Comparison of ENCODE assay signal across 8 mouse cellular contexts in the genomic region with DNA sequence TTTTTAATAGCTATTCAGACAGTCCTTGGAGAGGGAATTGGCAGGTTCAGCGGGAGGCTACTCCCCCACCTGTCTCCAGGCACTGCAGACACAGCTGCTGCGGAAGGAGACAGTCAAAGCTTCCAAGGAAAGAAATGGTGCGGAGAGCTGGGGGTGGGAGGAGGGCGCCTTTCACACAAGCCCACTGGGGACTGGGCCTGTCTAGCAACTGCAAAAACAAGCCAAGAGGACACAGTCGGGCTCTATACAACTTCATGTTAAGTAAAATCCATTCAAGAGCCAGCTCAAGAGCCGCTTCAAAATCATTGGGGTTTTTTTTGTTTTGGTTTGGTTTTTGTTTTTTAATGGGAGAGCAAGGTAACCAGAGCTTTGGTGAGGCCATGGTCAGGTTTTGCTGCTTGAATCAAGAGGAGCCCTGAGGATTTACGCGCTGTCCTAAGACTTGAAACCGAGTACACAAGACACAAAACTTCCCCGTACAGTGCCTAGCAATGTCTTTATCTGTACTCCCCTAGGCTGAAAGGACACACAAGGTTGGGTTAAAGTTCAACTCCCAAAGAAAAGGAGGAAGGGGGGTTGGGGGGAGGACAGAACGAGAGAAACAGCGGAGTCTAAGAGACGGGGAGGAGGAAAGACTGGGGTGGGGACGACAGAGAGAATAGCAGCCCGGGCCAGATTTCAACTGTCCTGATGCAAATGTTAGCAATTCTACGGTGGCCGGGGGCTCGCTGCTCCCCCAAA.
DNase-seq lines count a peak whose midpoint lies in the region; ATAC-seq and TF ChIP-seq lines count a peak whose summit lies in the region.

No protein-coding gene starts in this region.

- H3K9me3 ChIP-seq in embryonic facial prominence, embryonic 12.5 days, result 0 out of 2 replicates have a peak, but pooled peaks cover 6% of the 10 kb centered on the region
- no peaks in the 10 kb centered on the region for H3K9me3 ChIP-seq in intestine, postnatal 0 days (ENCODE audit: control insufficient read depth)
- no peaks in the 10 kb centered on the region for H3K9me3 ChIP-seq in limb, embryonic 15.5 days
- no peaks in the 10 kb centered on the region for H3K9me3 ChIP-seq in midbrain, embryonic 14.5 days (ENCODE audit: control insufficient read depth, low read length)
- H3K9me3 ChIP-seq in stomach, embryonic 16.5 days (replicated peaks; ENCODE audit: control insufficient read depth, low read length), result peaks cover 3% of the 10 kb centered on the region; the same call in 1 of the 2 replicates

- 27% methylated on average over 18 of the region's 18 CpGs for WGBS in spleen, adult 2 months
- WGBS in embryonic facial prominence, embryonic 12.5 days, result 3% methylated on average over 18 of the region's 18 CpGs
- WGBS in heart, adult 2 months, result 3% methylated on average over 18 of the region's 18 CpGs
- WGBS in intestine, postnatal 0 days, result 10% methylated on average over 18 of the region's 18 CpGs
- WGBS in limb, embryonic 15.5 days, result 5% methylated on average over 18 of the region's 18 CpGs
- 1% methylated on average over 18 of the region's 18 CpGs for WGBS in midbrain, embryonic 14.5 days
- WGBS in stomach, embryonic 16.5 days, result 5% methylated on average over 18 of the region's 18 CpGs

- no peak for TF ChIP-seq CTCF in spleen, adult 2 months (IDR thresholded peaks at IDR 0.05; ENCODE audit: extremely low read depth, insufficient read depth, insufficient read length, insufficient replicate concordance)
- TF ChIP-seq CTCF in heart, adult 2 months (IDR thresholded peaks at IDR 0.05), result no peak
- no peak for TF ChIP-seq CTCF in intestine, postnatal 0 days (IDR thresholded peaks at IDR 0.05; ENCODE audit: low read depth)

- no peaks in the 10 kb centered on the region for H3K36me3 ChIP-seq in spleen, adult 2 months (ENCODE audit: control insufficient read depth, insufficient read depth, low read length)
- no peaks in the 10 kb centered on the region for H3K36me3 ChIP-seq in embryonic facial prominence, embryonic 12.5 days
- H3K36me3 ChIP-seq in heart, adult 2 months (ENCODE audit: control insufficient read depth, insufficient read depth, low read length), result no peaks in the 10 kb centered on the region
- no peaks in the 10 kb centered on the region for H3K36me3 ChIP-seq in intestine, postnatal 0 days (ENCODE audit: control insufficient read depth, insufficient read depth)
- no peaks in the 10 kb centered on the region for H3K36me3 ChIP-seq in limb, embryonic 15.5 days
- no peaks in the 10 kb centered on the region for H3K36me3 ChIP-seq in midbrain, embryonic 14.5 days (ENCODE audit: control insufficient read depth, insufficient read depth, low read length)
- no peaks in the 10 kb centered on the region for H3K36me3 ChIP-seq in stomach, embryonic 16.5 days (ENCODE audit: control insufficient read depth, insufficient read depth, low read length)

- no peak overlapping the region for H3K27ac ChIP-seq in spleen, adult 2 months (ENCODE audit: insufficient read depth, low read length)
- peak overlapping the region; percentile 78 for H3K27ac ChIP-seq in embryonic facial prominence, embryonic 12.5 days
- peak overlapping the region; percentile 85 for H3K27ac ChIP-seq in heart, adult 2 months
- no peak overlapping the region for H3K27ac ChIP-seq in intestine, postnatal 0 days (ENCODE audit: low read depth, low read length)
- peak overlapping the region; percentile 86 for H3K27ac ChIP-seq in limb, embryonic 15.5 days
- peak overlapping the region; percentile 80 for H3K27ac ChIP-seq in midbrain, embryonic 14.5 days (replicated peaks; ENCODE audit: low read depth, low read length)
- peak overlapping the region; percentile 87 for H3K27ac ChIP-seq in stomach, embryonic 16.5 days (ENCODE audit: low read length)

- no peak for TF ChIP-seq POLR2A in spleen, adult 2 months (IDR thresholded peaks at IDR 0.05; ENCODE audit: low read depth, low read length)
- TF ChIP-seq POLR2A in heart, adult 2 months (IDR thresholded peaks at IDR 0.05; ENCODE audit: insufficient read depth, low read depth, low read length), result peak; percentile 26; the same call in 1 of the 2 replicates

- H3K4me1 ChIP-seq in spleen, adult 2 months (ENCODE audit: control insufficient read depth, insufficient read depth, insufficient read length), result no peaks in the 10 kb centered on the region
- peaks cover 26% of the 10 kb centered on the region for H3K4me1 ChIP-seq in embryonic facial prominence, embryonic 12.5 days
- H3K4me1 ChIP-seq in heart, adult 2 months (ENCODE audit: control insufficient read depth, insufficient read depth, low read length), result peaks cover 4% of the 10 kb centered on the region
- no peaks in the 10 kb centered on the region for H3K4me1 ChIP-seq in intestine, postnatal 0 days (replicated peaks; ENCODE audit: control insufficient read depth, insufficient read depth, low read length)
- peaks cover 33% of the 10 kb centered on the region for H3K4me1 ChIP-seq in limb, embryonic 15.5 days
- peaks cover 11% of the 10 kb centered on the region; the same call in 1 of the 2 replicates for H3K4me1 ChIP-seq in midbrain, embryonic 14.5 days (ENCODE audit: control insufficient read depth, insufficient read depth, low read length)
- peaks cover 5% of the 10 kb centered on the region; the same call in 1 of the 2 replicates for H3K4me1 ChIP-seq in stomach, embryonic 16.5 days (ENCODE audit: control insufficient read depth, insufficient read depth, low read length)

- H3K4me2 ChIP-seq in embryonic facial prominence, embryonic 12.5 days (replicated peaks), result peak overlapping the region; percentile 54
- peak overlapping the region; percentile 78 for H3K4me2 ChIP-seq in intestine, postnatal 0 days (replicated peaks; ENCODE audit: low read depth)
- peak overlapping the region; percentile 62 for H3K4me2 ChIP-seq in limb, embryonic 15.5 days
- peak overlapping the region; percentile 72 for H3K4me2 ChIP-seq in midbrain, embryonic 14.5 days (ENCODE audit: low read length)
- H3K4me2 ChIP-seq in stomach, embryonic 16.5 days (ENCODE audit: low read depth, low read length), result peak overlapping the region; percentile 80

- peak overlapping the region; percentile 35; the same call in 1 of the 2 replicates for H3K9ac ChIP-seq in embryonic facial prominence, embryonic 12.5 days
- peak overlapping the region; percentile 63 for H3K9ac ChIP-seq in heart, adult 2 months (ENCODE audit: low read depth, low read length)
- peak overlapping the region; percentile 45 for H3K9ac ChIP-seq in intestine, postnatal 0 days (ENCODE audit: low read depth, low read length)
- no peak overlapping the region for H3K9ac ChIP-seq in limb, embryonic 15.5 days
- peak overlapping the region; percentile 47 for H3K9ac ChIP-seq in midbrain, embryonic 14.5 days (replicated peaks; ENCODE audit: low read length)
- H3K9ac ChIP-seq in stomach, embryonic 16.5 days (ENCODE audit: low read length), result peak overlapping the region; percentile 72

- no peaks in the 10 kb centered on the region for H3K79me2 ChIP-seq in heart, adult 2 months (replicated peaks; ENCODE audit: control insufficient read depth, insufficient read depth, low read length)

- ATAC-seq in embryonic facial prominence, embryonic 12.5 days (ENCODE audit: insufficient number of reproducible peaks, insufficient read depth, low FRiP score, low TSS enrichment), result 0 out of 2 replicates have a peak, but pooled peaks have one; percentile 36
- peak; percentile 31; the same call in 1 of the 2 replicates for ATAC-seq in intestine, postnatal 0 days
- peak; percentile 45; the same call in 1 of the 2 replicates for ATAC-seq in limb, embryonic 15.5 days (ENCODE audit: insufficient number of reproducible peaks, low FRiP score, low TSS enrichment, low read depth)
- ATAC-seq in midbrain, embryonic 14.5 days (ENCODE audit: low FRiP score, low TSS enrichment), result peak; percentile 79
- ATAC-seq in stomach, embryonic 16.5 days (ENCODE audit: insufficient read depth, low FRiP score), result peak; percentile 48; the same call in 1 of the 2 replicates

- H3K4me3 ChIP-seq in spleen, adult 2 months (ENCODE audit: extremely low read depth, insufficient read depth, insufficient read length), result peak overlapping the region; percentile 37
- H3K4me3 ChIP-seq in embryonic facial prominence, embryonic 12.5 days, result peak overlapping the region; percentile 25
- peak overlapping the region; percentile 64 for H3K4me3 ChIP-seq in heart, adult 2 months
- H3K4me3 ChIP-seq in intestine, postnatal 0 days (ENCODE audit: low read depth, low read length), result peak overlapping the region; percentile 49
- H3K4me3 ChIP-seq in limb, embryonic 15.5 days, result peak overlapping the region; percentile 37
- H3K4me3 ChIP-seq in midbrain, embryonic 14.5 days (replicated peaks; ENCODE audit: low read depth, low read length), result peak overlapping the region; percentile 32
- H3K4me3 ChIP-seq in stomach, embryonic 16.5 days (replicated peaks; ENCODE audit: low read length), result peak overlapping the region; percentile 50

- H3K27me3 ChIP-seq in spleen, adult 2 months (ENCODE audit: control insufficient read depth, insufficient read depth, low read length), result 0 out of 2 replicates have a peak, but pooled peaks cover 3% of the 10 kb centered on the region
- no peaks in the 10 kb centered on the region for H3K27me3 ChIP-seq in embryonic facial prominence, embryonic 12.5 days
- no peaks in the 10 kb centered on the region for H3K27me3 ChIP-seq in heart, adult 2 months (ENCODE audit: control insufficient read depth, insufficient read depth, low read length)
- H3K27me3 ChIP-seq in intestine, postnatal 0 days (replicated peaks; ENCODE audit: control insufficient read depth, insufficient read depth, low read length), result peaks cover 4% of the 10 kb centered on the region; the same call in 1 of the 2 replicates
- no peaks in the 10 kb centered on the region for H3K27me3 ChIP-seq in limb, embryonic 15.5 days
- no peaks in the 10 kb centered on the region for H3K27me3 ChIP-seq in midbrain, embryonic 14.5 days (ENCODE audit: control insufficient read depth, insufficient read depth, low read length)
- H3K27me3 ChIP-seq in stomach, embryonic 16.5 days (ENCODE audit: control insufficient read depth, insufficient read depth, low read length), result no peaks in the 10 kb centered on the region

- peak; percentile 34; the same call in 1 of the 2 replicates for TF ChIP-seq EP300 in heart, adult 2 months (IDR thresholded peaks at IDR 0.05; ENCODE audit: insufficient read depth, low read depth, low read length)

- DNase-seq in spleen, adult 2 months (ENCODE audit: low read depth in 1 of 2, low spot score in 2 of 2), result peak in 1 of 2 experiments; percentile 5
- DNase-seq in spleen, adult 12 weeks (ENCODE audit: low spot score), result no peak
- peak; percentile 70 for DNase-seq in heart, adult 2 months
- DNase-seq in midbrain, embryonic 14.5 days, result peak; percentile 79

- intact Hi-C loops in heart, adult 2 months (cut with DNase I), result loop anchor here (1.0 to 5.0 kb wide), 10 partner anchors 64 to 757 kb away; a partner anchor contains a TSS

Comparison
In these comparisons a context has a peak if more than half of its experiments do, and no peak if none do; other contexts are left out.
1. H3K27ac ChIP-seq: peak in embryonic facial prominence, embryonic 12.5 days (single experiment), heart, adult 2 months (single experiment), limb, embryonic 15.5 days (single experiment), midbrain, embryonic 14.5 days (single experiment) and stomach, embryonic 16.5 days (single experiment); none in spleen, adult 2 months (single experiment) and intestine, postnatal 0 days (single experiment).
2. Peak in every context shown above with its lines, with median percentiles within 50 percentile points of each other: H3K4me3 ChIP-seq, ATAC-seq and H3K4me2 ChIP-seq.